Mouse (Mus musculus) thymus, adult 2 months (tissue): ENCODE measurements at regions not wholly inside any gene's neighbourhood (a gene's known extent, or its start where the extent isn't known, plus 50 kb on each side); places are given as distances from the start of the nearest gene placed in this dataset.

Experiments
- DNase-seq: peaks from one replicate; pipeline ENCODE4 v3.0.0; 2021
- H3K27ac ChIP-seq: fragments of 200-500 bp; 2 replicates; pipeline ENCODE4 v1.5.1; 2012; ENCODE audit warnings: low read length, control low read depth; ENCODE audit not compliant: control insufficient read depth, insufficient read depth
- H3K27me3 ChIP-seq: fragments of 200-500 bp; 2 replicates; pipeline ENCODE4 v1.6.1; 2012; ENCODE audit warnings: mild to moderate bottlenecking, low read length, moderate library complexity, mixed read lengths; ENCODE audit not compliant: control insufficient read depth, insufficient read depth
- H3K36me3 ChIP-seq: fragments of 200-500 bp; 2 replicates; pipeline ENCODE4 v1.6.1; 2012; ENCODE audit warnings: mild to moderate bottlenecking, low read length, moderate library complexity; ENCODE audit not compliant: control insufficient read depth, insufficient read depth
- H3K4me1 ChIP-seq: fragments of 200-500 bp; replicated peaks from 2 replicates; pipeline ENCODE4 v1.6.1; 2012; ENCODE audit warnings: low read length; ENCODE audit not compliant: control insufficient read depth, insufficient read depth
- H3K4me3 ChIP-seq: fragments of 200-500 bp; 2 replicates; pipeline ENCODE4 v1.5.1; 2012; ENCODE audit warnings: mild to moderate bottlenecking, low read length, control low read depth, moderate library complexity; ENCODE audit not compliant: control insufficient read depth, insufficient read depth
- CTCF ChIP-seq: fragments of 200-500 bp; IDR thresholded peaks from 2 replicates; pipeline ENCODE4 v1.5.1; 2012; ENCODE audit warnings: mild to moderate bottlenecking, control low read depth, low read length, moderate library complexity, borderline replicate concordance; ENCODE audit not compliant: control insufficient read depth, poor library complexity, insufficient read depth; ENCODE audit errors: extremely low read depth
- POLR2A ChIP-seq: fragments of 200-500 bp; IDR thresholded peaks from 2 replicates; pipeline ENCODE4 v1.6.1; 2012; ENCODE audit warnings: mild to moderate bottlenecking, low read length, control low read depth, moderate library complexity; ENCODE audit not compliant: control insufficient read depth, poor library complexity, insufficient read depth; ENCODE audit errors: extremely low read depth
- WGBS: fragments of 180-500 bp; shearing (Covaris S2); methylation state at CpG from one replicate; pipeline ENCODE4 v1.1.7; 2018; 5-methylcytosine and 5-hydroxymethylcytosine counted together

DNA sequence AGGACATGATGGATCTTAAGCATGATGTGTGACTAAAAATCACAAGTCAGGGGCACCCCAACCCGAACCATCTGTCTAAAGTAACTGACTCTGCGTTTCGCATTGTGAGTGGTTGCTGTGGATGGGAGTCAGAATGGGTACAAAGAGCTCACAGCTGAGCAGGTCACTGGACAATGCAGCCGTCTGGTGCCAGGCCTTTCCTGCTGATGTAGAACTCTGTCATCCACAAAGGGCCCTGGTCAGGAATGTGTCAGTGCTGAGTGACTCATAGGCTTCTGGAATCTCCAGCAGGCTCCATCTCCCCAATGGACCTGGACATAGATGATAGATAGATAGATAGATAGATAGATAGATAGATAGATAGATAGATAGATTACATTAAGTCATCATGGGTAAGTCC is 335.8 kb upstream of the Maf start:
- Histone ChIP-seq H3K36me3 (no peaks in the 10 kb centered on the region), H3K4me3 (no peak overlapping the region), H3K27ac (no peak overlapping the region), H3K4me1 (no peaks in the 10 kb centered on the region), H3K27me3 (no peaks in the 10 kb centered on the region)
- WGBS: 93% methylated on average over 4 of the region's 4 CpGs
- DNase-seq: no peak
- no peak for TF ChIP-seq POLR2A
- no peak for TF ChIP-seq CTCF

DNA sequence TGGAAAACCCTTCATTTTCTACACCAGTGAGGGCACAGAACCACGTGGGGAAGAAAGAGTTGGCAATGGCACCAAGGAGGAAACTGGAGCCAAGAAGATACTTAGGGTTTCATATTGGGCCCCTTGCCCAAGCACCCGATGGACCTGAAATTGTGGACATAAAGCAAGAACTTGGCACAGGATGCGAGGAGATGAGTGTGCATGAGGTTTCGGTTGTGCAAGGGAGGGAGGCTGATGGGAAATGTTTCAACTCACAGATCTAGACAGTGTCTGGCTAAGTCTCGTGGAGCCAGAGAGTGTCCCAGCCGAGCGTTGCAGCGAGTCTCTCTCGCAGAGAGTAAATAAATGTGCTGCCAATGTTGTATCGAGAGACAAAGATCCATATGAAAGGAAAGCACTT is 323.4 kb upstream of the Maf start:
- H3K27me3 ChIP-seq: no peaks in the 10 kb centered on the region
- no peak overlapping the region for H3K27ac ChIP-seq
- TF ChIP-seq CTCF (no peak), POLR2A (no peak)
- no peak overlapping the region for H3K4me3 ChIP-seq
- WGBS: 85% methylated on average over 10 of the region's 10 CpGs
- no peaks in the 10 kb centered on the region for H3K36me3 ChIP-seq
- H3K4me1 ChIP-seq: no peaks in the 10 kb centered on the region
- DNase-seq: no peak

- H3K27ac ChIP-seq: no peak overlapping the region
- WGBS: 96% methylated on average over 2 of the region's 2 CpGs
- TF ChIP-seq CTCF (no peak), POLR2A (no peak)
- no peaks in the 10 kb centered on the region for H3K36me3 ChIP-seq
- no peaks in the 10 kb centered on the region for H3K27me3 ChIP-seq
- no peak overlapping the region for H3K4me3 ChIP-seq
- H3K4me1 ChIP-seq: no peaks in the 10 kb centered on the region
- DNase-seq: no peak
Measured at GRCm38 (mm10) chr8:116025321-116025720, 317.7 kb upstream of the Maf start.

DNA sequence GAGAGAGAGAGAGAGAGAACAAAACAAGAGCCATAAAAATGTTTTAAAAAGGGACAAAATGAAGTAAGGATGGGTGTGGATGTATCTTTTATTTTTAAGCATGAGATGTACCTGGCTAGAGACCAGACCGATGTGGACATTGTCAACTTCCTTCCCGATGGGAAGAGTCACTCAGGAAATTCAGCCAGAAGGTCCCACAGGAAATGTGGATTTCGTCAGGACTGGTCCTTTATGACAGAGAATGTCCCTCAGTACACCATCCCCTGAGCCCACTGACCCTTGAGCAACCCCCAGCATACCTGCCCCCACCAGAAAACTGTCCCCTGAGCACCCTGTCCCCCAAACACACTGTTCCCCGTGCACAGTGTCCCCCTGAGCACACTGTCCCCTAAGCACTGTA is 317.2 kb upstream of the Maf start:
- TF ChIP-seq CTCF (no peak), POLR2A (no peak)
- WGBS: 65% methylated on average over 4 of the region's 4 CpGs

DNA sequence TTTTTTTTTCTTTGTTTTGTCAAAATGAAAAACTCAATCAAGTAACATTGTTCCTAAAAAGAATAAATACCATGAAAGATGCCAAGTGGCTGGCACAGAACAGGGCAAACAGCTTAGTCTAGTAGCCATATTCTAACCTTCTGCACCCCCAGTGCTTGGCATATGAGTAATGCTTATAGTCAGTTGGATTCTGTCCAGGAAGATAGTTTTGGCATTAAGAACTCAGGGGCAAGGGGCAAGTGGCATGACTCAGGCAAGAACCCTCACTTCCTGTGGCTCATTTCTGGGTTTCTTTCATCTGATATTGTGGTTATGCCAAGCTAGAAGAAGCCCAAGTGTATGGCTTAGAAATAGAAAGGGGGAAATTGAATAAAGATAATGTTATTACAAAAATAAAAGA is 314.1 kb upstream of the Maf start:
- Histone ChIP-seq H3K36me3 (no peaks in the 10 kb centered on the region), H3K4me3 (no peak overlapping the region), H3K4me1 (no peaks in the 10 kb centered on the region), H3K27ac (no peak overlapping the region), H3K27me3 (no peaks in the 10 kb centered on the region)
- no peak for TF ChIP-seq POLR2A
- DNase-seq: no peak

More for the DNA sequence above, 317.2 kb upstream of the Maf start:
- no peaks in the 10 kb centered on the region for H3K4me1 ChIP-seq
- no peaks in the 10 kb centered on the region for H3K36me3 ChIP-seq
- no peak for DNase-seq
- H3K27ac ChIP-seq: no peak overlapping the region
- no peak overlapping the region for H3K4me3 ChIP-seq
- no peaks in the 10 kb centered on the region for H3K27me3 ChIP-seq

- WGBS: 88% methylated on average over 5 of the region's 5 CpGs
- Histone ChIP-seq H3K4me1 (no peaks in the 10 kb centered on the region), H3K27me3 (no peaks in the 10 kb centered on the region), H3K27ac (no peak overlapping the region), H3K36me3 (no peaks in the 10 kb centered on the region), H3K4me3 (no peak overlapping the region)
- no peak for TF ChIP-seq CTCF
- TF ChIP-seq POLR2A: no peak
- no peak for DNase-seq
Measured at GRCm38 (mm10) chr8:115995320-115995719, 287.7 kb upstream of the Maf start.

GRCm38 (mm10) chr8:115991989-115992388 is 284.4 kb upstream of the Maf start:
- Histone ChIP-seq H3K36me3 (no peaks in the 10 kb centered on the region), H3K27ac (no peak overlapping the region), H3K27me3 (no peaks in the 10 kb centered on the region), H3K4me3 (no peak overlapping the region), H3K4me1 (no peaks in the 10 kb centered on the region)
- TF ChIP-seq POLR2A: no peak
- no peak for TF ChIP-seq CTCF
- 88% methylated on average over 6 of the region's 6 CpGs for WGBS
- DNase-seq: no peak

- no peak overlapping the region for H3K4me3 ChIP-seq
- TF ChIP-seq CTCF: no peak
- no peak for TF ChIP-seq POLR2A
- 86% methylated on average over 6 of the region's 6 CpGs for WGBS
- H3K4me1 ChIP-seq: no peaks in the 10 kb centered on the region
- no peaks in the 10 kb centered on the region for H3K36me3 ChIP-seq
- no peak overlapping the region for H3K27ac ChIP-seq
- no peaks in the 10 kb centered on the region for H3K27me3 ChIP-seq
- no peak for DNase-seq
Measured at GRCm38 (mm10) chr8:115983397-115983796, 275.8 kb upstream of the Maf start.
